Mouse (Mus musculus): ENCODE measurements at regions not wholly inside any gene's neighbourhood (a gene's known extent, or its start where the extent isn't known, plus 50 kb on each side); places are given as distances from the start of the nearest gene placed in this dataset.

- Histone ChIP-seq H3K79me3 (ENCODE audit: low read depth) (no peaks in the 10 kb centered on the region), H3K79me2 (ENCODE audit: control insufficient read depth, insufficient read depth) (no peaks in the 10 kb centered on the region), H3K36me3 (ENCODE audit: control insufficient read depth, insufficient read depth) (no peaks in the 10 kb centered on the region), H3K4me3 (ENCODE audit: insufficient read depth, poor library complexity, severe bottlenecking) (no peak overlapping the region), H3K27me3 (ENCODE audit: control insufficient read depth, insufficient read depth, insufficient read length) (no peaks in the 10 kb centered on the region), H3ac (ENCODE audit: control insufficient read depth, insufficient read length, low read depth) (no peak overlapping the region)
- TF ChIP-seq MYOD1 (IDR thresholded peaks at IDR 0.05; ENCODE audit: control insufficient read depth, insufficient read length, low read depth): no peak
- TF ChIP-seq CEBPB (IDR thresholded peaks at IDR 0.05; ENCODE audit: low read depth): no peak
- TF ChIP-seq MAX (IDR thresholded peaks at IDR 0.05): no peak
- no peak for TF ChIP-seq USF1 (IDR thresholded peaks at IDR 0.05; ENCODE audit: low read depth)
- TF ChIP-seq FOSL1 (IDR thresholded peaks at IDR 0.05; ENCODE audit: insufficient read depth, low read length, poor library complexity, severe bottlenecking): no peak
Measured at GRCm38 (mm10) chr10:111422057-111422456, 51.0 kb upstream of the Nap1l1 start.

- H3K79me2 ChIP-seq (ENCODE audit: control insufficient read depth, insufficient read depth): no peaks in the 10 kb centered on the region
- no peak overlapping the region for H3K4me3 ChIP-seq (ENCODE audit: insufficient read depth, poor library complexity, severe bottlenecking)
- H3K36me3 ChIP-seq (ENCODE audit: control insufficient read depth, insufficient read depth): no peaks in the 10 kb centered on the region
Measured at GRCm38 (mm10) chr10:111422649-111423048, 50.4 kb upstream of the Nap1l1 start.

More at GRCm38 (mm10) chr10:111422649-111423048, 50.4 kb upstream of the Nap1l1 start:
- Histone ChIP-seq H3K27me3 (ENCODE audit: control insufficient read depth, insufficient read depth, insufficient read length) (no peaks in the 10 kb centered on the region), H3K79me3 (ENCODE audit: low read depth) (no peaks in the 10 kb centered on the region), H3ac (ENCODE audit: control insufficient read depth, insufficient read length, low read depth) (no peak overlapping the region)
- TF ChIP-seq USF1 (IDR thresholded peaks at IDR 0.05; ENCODE audit: low read depth) (no peak), MAX (IDR thresholded peaks at IDR 0.05) (no peak)
